Mouse (Mus musculus) kidney, adult 2 months (tissue): ENCODE results near the gene Lamtor2. TPM values are rescaled to one million over a fixed set of nuclear protein-coding genes. Genes with fewer than 3 reads are reported as not detected.

ENCODE experiments used
- DNase-seq: peaks from one replicate; pipeline ENCODE4 v3.0.0; 2021
- H3K27ac ChIP-seq: fragments of 200-500 bp; 2 replicates; pipeline ENCODE4 v1.5.1; 2012; ENCODE audit warnings: low read depth, low read length, control low read depth, inconsistent platforms; ENCODE audit not compliant: insufficient read depth
- H3K27me3 ChIP-seq: fragments of 200-500 bp; replicated peaks from 2 replicates; pipeline ENCODE4 v1.6.1; 2012; ENCODE audit warnings: mild to moderate bottlenecking, moderate library complexity, low read length, inconsistent platforms; ENCODE audit not compliant: control insufficient read depth, insufficient read depth
- H3K36me3 ChIP-seq: fragments of 200-500 bp; 2 replicates; pipeline ENCODE4 v1.6.1; 2012; ENCODE audit warnings: mild to moderate bottlenecking, moderate library complexity, low read length, inconsistent platforms; ENCODE audit not compliant: control insufficient read depth, insufficient read depth
- H3K4me1 ChIP-seq: fragments of 200-500 bp; 2 replicates; pipeline ENCODE4 v1.6.1; 2011; ENCODE audit warnings: low read length; ENCODE audit not compliant: control insufficient read depth, insufficient read depth
- H3K4me3 ChIP-seq: fragments of 200-500 bp; 2 replicates; pipeline ENCODE4 v1.5.1; 2011; ENCODE audit warnings: mild to moderate bottlenecking, low read depth, low read length, control low read depth; ENCODE audit not compliant: insufficient read depth
- CTCF ChIP-seq: fragments of 200-500 bp; conservative IDR thresholded peaks from 2 replicates; pipeline ENCODE4 v1.5.1; 2011; ENCODE audit warnings: low read depth, mild to moderate bottlenecking, control low read depth, low read length, moderate library complexity, mixed read lengths; ENCODE audit not compliant: insufficient read depth, insufficient read length
- POLR2A ChIP-seq: fragments of 200-500 bp; IDR thresholded peaks from one replicate; pipeline ENCODE4 v1.6.1; 2011; ENCODE audit warnings: low read depth, low read length, control low read depth
- WGBS: fragments of 180-500 bp; shearing (Covaris S2); methylation state at CpG from one replicate; pipeline ENCODE4 v1.1.7; 2018; 5-methylcytosine and 5-hydroxymethylcytosine counted together
- polyA plus RNA-seq: library from polyadenylated mRNA; depleted of rRNA; stranded (reverse); fragments of >200 nt; gene quantifications from 2 replicates; pipeline ENCODE4 v1.2.3, GENCODE M21; 2012

Gene Lamtor2
- polyA plus RNA-seq, 1 experiment, result 277 TPM

GRCm38 (mm10) chr3:88542486-88542885, 10.4 kb downstream of the Lamtor2 start:
- no peaks in the 10 kb centered on the region for H3K4me1 ChIP-seq
- no peak overlapping the region for H3K4me3 ChIP-seq
- no peak for DNase-seq
- no peaks in the 10 kb centered on the region for H3K36me3 ChIP-seq
- WGBS, result 77% methylated on average over 4 of the region's 4 CpGs
- TF ChIP-seq POLR2A, result no peak
- TF ChIP-seq CTCF, result no peak
- H3K27ac ChIP-seq, result no peak overlapping the region
- no peaks in the 10 kb centered on the region for H3K27me3 ChIP-seq

DNA sequence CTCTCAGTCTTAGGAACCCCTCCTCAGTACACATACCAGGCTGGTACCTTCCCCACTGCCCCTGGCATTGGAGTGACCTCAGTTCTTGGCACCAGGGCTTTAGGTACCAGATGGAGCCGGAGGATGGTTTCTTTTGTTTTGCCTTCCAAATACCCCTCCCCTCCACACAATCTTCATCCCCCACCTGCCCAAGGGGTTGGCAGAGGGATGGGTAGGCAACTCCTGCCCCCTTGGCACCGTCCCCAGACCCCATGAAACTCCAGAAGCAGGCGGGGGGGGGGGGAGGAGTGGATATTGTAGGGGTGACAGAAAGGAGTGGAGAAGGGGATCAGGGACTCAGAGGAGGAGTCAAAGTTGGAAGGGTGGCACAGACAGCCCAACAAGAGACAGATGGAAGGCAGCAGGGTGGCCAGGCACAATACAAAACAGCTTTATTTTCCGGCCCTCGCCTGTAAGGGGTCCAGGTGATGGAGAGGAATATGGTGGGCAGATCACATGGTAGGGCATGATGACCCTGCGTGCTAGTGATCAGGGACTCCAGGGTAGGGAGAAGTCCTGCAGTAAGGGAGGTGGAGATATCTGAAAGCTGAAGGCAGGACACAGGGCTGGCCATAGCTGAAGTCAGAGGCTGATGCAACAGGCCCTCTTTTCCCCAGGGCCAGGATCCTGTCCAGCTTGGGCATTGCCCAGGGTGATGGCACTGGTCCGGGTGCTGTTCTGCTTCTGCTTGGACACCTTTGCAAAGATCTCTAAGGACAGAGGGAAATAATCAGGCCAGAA, 11.1 kb downstream of the Lamtor2 start:
- Histone ChIP-seq H3K36me3 (no peaks in the 10 kb centered on the region), H3K27me3 (no peaks in the 10 kb centered on the region), H3K4me1 (no peaks in the 10 kb centered on the region; the same call in 1 of the 2 replicates), H3K4me3 (no peak overlapping the region), H3K27ac (no peak overlapping the region)
- DNase-seq, result no peak
- WGBS, result 76% methylated on average over 7 of the region's 7 CpGs
- TF ChIP-seq CTCF, result no peak
- no peak for TF ChIP-seq POLR2A

DNA sequence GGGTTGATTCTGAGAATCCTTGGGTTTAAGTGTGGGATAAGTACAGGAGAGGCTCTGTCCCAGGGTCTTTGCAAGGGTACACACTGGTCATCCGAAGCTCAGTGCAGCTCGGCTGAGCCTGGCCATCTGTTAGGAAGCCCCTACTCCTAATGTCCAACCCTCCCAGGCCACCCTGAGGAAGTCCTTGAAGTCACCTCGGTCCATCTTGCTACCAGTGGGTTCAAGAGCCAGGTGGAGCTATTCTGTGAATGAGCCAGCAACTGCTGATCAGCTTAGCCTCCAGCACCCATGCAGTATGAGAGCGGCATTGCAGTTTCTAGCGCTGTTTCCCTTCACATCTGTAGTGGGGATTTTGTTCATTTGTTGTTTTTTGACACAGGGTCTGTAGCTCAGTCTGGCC, 12.8 kb downstream of the Lamtor2 start:
- DNase-seq, result no peak
- H3K4me1 ChIP-seq, result peaks cover 10% of the 10 kb centered on the region; the same call in 1 of the 2 replicates
- no peak for TF ChIP-seq POLR2A
- no peak for TF ChIP-seq CTCF
- no peak overlapping the region for H3K4me3 ChIP-seq
- WGBS, result 72% methylated on average over 5 of the region's 5 CpGs
- H3K27me3 ChIP-seq, result no peaks in the 10 kb centered on the region
- H3K36me3 ChIP-seq, result no peaks in the 10 kb centered on the region
- no peak overlapping the region for H3K27ac ChIP-seq

- DNase-seq, result no peak
- 61% methylated on average over 3 of the region's 3 CpGs for WGBS
Measured at GRCm38 (mm10) chr3:88539397-88539796, 13.5 kb downstream of the Lamtor2 start.

DNA sequence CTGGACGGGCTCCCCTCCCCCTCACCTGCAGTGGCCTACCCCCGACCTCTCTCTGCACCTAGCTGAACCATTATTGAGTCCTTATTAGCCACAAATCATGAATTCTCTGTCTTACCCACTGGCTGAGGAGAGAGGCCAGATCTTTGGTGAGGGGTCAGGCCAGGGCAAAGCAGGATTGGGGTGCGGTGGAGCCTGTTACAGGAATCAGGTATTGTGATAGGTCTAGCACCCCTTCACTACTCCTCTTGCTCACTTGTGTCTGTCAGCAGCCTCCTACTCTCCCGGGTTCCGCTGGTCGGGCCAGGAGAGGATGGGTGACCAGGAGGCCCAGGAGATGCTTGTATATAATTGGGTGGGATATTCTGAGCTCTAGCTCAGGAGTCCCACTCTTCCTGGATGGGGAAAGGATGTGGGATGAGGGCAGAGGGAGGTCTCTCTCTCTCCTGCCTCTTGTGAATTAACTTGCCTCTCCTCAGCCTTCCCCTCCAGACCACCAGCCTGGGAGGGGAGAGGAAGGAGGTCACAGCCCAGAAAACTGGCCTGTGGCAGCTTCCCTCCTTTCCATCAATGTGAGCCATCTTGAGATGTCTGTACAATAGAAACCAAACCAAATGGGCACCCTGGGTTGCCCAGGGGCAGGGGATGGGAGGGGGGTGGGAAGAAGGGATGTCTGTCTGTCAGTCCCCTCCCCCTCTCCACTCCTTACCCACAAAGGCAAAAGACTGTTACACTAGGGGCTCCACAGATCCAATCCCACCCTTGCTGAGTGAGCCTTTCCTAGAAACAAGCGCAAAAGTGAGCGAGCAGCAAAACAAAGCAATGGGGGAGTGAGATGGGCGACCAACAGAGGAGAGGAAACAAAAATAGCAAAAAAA, 14.4 kb downstream of the Lamtor2 start:
- Histone ChIP-seq H3K36me3 (no peaks in the 10 kb centered on the region), H3K4me3 (no peak overlapping the region), H3K27ac (no peak overlapping the region), H3K4me1 (peaks cover 10% of the 10 kb centered on the region; the same call in 1 of the 2 replicates), H3K27me3 (no peaks in the 10 kb centered on the region)
- DNase-seq, result no peak
- no peak for TF ChIP-seq POLR2A
- TF ChIP-seq CTCF, result no peak
- WGBS, result 75% methylated on average over 9 of the region's 9 CpGs

More at GRCm38 (mm10) chr3:88539397-88539796, 13.5 kb downstream of the Lamtor2 start:
- Histone ChIP-seq H3K27ac (no peak overlapping the region), H3K27me3 (no peaks in the 10 kb centered on the region), H3K36me3 (no peaks in the 10 kb centered on the region), H3K4me3 (no peak overlapping the region), H3K4me1 (peaks cover 10% of the 10 kb centered on the region; the same call in 1 of the 2 replicates)
- no peak for TF ChIP-seq POLR2A
- TF ChIP-seq CTCF, result no peak

GRCm38 (mm10) chr3:88537146-88537545, 15.7 kb downstream of the Lamtor2 start:
- Histone ChIP-seq H3K27me3 (no peaks in the 10 kb centered on the region), H3K27ac (no peak overlapping the region), H3K4me3 (peak overlapping the region; percentile 55), H3K4me1 (peaks cover 10% of the 10 kb centered on the region; the same call in 1 of the 2 replicates), H3K36me3 (no peaks in the 10 kb centered on the region)
- no peak for DNase-seq
- WGBS, result 60% methylated on average over 6 of the region's 6 CpGs
- no peak for TF ChIP-seq CTCF
- TF ChIP-seq POLR2A, result no peak

DNA sequence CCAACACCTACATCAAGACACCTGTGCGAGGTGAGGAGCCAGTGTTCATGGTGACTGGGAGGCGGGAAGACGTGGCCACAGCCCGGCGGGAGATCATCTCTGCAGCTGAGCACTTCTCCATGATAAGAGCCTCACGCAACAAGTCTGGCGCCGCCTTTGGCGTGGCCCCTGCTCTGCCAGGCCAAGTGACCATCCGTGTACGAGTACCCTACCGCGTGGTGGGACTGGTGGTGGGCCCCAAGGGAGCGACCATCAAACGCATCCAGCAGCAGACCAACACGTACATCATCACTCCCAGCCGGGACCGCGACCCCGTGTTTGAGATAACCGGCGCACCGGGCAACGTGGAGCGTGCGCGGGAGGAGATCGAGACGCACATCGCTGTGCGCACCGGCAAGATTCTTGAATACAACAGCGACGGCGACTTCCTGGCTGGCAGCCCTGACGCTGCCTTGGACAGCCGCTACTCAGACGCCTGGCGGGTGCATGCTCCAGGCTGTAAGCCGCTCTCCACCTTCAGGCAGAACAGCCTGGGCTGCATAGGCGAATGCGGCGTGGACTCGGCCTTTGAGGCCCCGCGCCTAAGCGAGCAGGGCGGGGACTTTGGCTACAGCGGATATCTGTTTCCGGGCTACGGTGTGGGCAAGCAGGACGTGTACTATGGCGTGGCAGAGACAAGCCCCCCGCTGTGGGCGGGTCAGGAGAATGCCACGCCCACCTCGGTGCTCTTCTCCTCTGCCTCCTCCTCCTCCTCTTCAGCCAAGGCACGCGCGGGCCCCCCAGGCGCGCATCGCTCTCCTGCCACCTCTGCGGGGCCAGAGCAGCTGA, 16.6 kb downstream of the Lamtor2 start:
- Histone ChIP-seq H3K27ac (no peak overlapping the region), H3K4me3 (peak overlapping the region; percentile 55), H3K4me1 (peaks cover 10% of the 10 kb centered on the region; the same call in 1 of the 2 replicates), H3K27me3 (no peaks in the 10 kb centered on the region), H3K36me3 (no peaks in the 10 kb centered on the region)
- TF ChIP-seq CTCF (no peak), POLR2A (peak; percentile 24)
- WGBS, result 19% methylated on average over 64 of the region's 64 CpGs
- peak; percentile 90 for DNase-seq
